Mouse (Mus musculus) large intestine, adult 2 months (tissue): ENCODE results near the gene Smco4. TPM values are rescaled to one million over a fixed set of nuclear protein-coding genes. Genes with fewer than 3 reads are reported as not detected.
"Not testable (repeated sequence)": the region's sequence is repeated elsewhere in the genome, so short reads cannot be mapped to it uniquely, and the experiment has no call there.

Experiments used
- DNase-seq: peaks from one replicate; pipeline ENCODE4 v3.0.0-alpha.2; 2012; ENCODE audit warnings: low read depth, low spot score
- WGBS: fragments of 180-500 bp; shearing (Covaris S2); methylation state at CpG from one replicate; pipeline ENCODE4 v1.1.7; 2018; 5-methylcytosine and 5-hydroxymethylcytosine counted together
- polyA plus RNA-seq: library from polyadenylated mRNA; depleted of rRNA; stranded (reverse); fragments of >200 nt; gene quantifications from 2 replicates; pipeline ENCODE4 v1.2.3, GENCODE M21; 2012

Gene Smco4
- polyA plus RNA-seq, 1 experiment = 22.1 TPM

DNA sequence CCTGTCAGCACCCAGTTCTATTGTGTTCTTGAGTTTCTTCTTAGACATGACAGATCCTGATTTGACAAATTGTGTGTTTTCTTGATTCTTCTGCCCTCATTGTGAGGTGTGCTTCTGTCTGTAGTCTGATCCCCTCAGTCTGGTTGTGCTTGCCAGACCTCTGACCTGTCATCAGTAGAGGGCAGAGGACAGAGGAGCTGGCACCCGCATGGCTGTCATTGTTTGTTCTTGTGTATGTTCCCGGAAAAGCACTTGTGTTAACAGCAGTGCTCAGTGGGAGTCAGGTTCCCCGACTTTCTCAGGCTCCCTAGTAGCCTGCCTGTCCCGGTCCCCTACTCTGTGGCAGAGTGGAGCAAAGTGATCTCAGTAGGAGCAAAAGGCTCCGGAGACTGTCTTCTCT is 42.2 kb downstream of the Smco4 start:
- whole genome bisulfite sequencing = 30% methylated on average over 5 of the region's 5 CpGs
- DNase-seq = no peak

DNA sequence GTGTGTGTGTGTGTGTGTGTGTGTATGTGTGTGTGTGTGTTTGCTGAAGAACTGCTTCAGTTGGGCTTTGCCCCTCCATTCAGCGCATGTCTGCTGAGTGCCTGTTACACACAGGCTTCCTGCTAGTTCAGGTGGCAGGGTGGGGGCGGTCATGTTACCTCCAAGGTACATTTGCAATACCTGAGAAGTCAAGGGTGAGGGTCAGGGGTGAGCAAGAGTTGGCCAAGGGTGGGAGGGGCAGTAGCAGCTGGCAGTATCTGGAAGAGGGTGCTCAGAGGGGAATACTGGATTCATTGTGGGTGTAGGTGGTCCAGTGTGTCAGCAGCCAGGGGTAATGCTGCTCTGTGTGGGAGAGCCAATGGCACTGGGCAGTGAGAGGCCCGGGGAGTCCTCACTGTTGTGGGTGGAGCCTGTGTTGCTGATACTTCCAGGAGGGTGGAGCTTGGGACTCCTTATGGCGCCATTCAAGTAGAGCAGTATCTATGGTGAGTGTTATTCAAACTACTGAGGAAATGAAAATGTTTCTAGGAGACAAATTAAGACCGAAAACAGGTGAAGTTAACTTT is 43.7 kb downstream of the Smco4 start:
- 56% methylated on average over 5 of the region's 5 CpGs for WGBS
- DNase-seq = no peak

DNA sequence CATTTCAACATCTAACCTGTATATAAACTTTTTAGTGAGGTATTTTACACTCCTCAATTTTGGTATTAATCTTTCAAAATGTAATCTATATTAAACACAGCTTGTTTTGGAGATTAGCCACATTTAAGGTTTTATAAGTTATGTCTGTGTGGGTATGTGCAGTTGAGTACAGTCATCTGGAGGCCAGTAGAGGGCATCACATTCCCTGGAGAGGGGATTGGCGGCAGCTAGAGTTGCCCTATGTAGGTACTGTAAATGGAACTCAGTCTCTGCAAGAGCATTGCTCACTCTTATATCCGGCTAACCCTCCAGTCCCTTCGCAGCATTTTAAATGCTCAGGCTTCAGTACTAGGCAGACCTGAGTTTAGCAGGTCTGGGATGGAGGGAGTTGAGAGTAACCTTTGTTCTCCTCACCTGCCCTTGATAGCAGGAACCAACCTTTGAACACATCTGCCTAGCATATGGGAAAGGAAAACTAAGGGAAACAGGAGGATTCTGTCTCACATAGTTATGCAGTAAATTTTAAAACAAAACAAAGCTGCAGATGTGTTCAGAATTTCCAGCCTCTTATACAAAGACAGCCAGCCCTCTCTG is 44.3 kb downstream of the Smco4 start:
- 48% methylated on average over 3 of the region's 3 CpGs for WGBS
- DNase-seq = no peak

DNA sequence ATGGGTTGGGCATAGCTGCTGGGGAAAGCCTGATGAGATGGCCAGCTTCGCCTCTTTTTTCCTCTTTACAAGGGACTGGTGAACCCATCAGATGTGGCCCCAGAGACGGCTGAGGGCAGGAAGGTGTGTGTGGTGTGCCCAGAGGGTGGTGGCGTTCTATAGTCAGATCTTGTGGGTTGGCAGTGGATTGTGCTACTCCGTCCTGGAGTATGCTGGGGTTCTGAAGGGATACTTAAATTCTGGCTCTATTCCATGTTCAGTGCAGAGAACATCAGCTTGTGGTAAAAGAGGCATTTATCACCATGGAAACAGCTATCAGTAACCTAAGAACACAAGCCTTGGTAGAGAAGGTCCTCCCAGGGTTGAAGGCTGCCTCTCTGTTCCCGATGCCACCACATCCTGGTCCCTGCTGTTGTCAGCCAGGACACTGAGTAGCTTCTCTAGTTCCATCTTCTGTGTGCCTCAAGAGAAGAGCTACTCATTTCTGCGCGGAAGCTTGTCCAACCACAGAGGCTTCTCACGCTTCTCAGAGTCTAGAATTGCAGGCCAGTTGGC is 45.8 kb downstream of the Smco4 start:
- WGBS = 82% methylated on average over 8 of the region's 8 CpGs

DNA sequence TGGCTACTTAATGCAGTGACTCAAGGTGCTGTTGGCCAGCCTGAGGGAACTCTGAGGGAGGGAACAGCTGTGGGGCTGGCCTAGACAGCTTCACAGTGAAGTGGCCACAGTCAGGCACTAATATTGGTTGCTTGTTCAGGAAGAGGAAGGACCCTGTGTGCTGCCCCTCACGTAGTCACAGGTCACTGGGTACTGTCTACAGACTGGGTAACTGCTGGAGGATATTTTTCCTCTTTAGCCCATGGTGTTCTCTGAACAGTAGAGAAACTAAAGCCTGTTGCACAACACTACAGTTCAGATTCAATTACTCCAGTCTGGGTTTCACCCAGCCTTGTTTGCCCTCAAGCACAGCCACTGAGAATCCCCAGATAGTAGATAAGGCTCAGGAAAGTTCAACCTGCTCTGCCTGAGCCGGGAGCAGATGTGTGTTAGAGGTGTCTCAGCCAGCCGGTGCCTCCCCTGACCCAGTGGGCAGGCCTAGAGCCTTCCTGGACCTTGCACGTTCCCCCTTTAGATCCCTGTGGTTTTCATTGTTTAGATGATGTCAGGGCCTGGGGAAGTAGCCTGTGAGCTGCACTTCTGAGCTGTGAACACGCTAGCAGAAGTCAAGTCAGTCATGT is 48.6 kb downstream of the Smco4 start:
- no peak for DNase-seq
- 54% methylated on average over 5 of the region's 5 CpGs for WGBS

More for the DNA sequence above, 45.8 kb downstream of the Smco4 start:
- DNase-seq = no peak

DNA sequence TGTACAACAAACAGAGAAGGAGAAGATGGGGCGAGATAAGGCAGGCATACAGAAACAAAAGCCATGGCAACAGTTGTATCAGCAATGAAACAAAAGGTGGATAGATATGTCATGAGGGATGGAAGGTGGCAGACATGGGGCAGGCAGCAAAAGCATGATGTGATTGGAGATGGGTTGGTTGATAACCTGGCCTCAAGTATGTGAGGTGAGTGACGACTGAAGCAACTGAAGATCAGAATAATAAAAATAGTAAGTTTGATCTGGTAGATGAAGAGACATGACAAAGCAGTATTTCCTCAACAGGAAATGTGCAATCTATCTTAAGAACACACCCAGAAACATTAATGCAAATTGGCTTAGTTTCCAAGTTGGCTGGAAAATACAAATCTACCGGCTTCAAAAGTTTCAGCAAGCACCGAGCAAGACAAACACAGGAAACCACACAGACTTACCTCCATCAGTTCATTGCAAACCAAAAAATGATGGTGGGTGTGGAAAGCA is 57.3 kb downstream of the Smco4 start:
- WGBS = 56% methylated on average over 4 of the region's 4 CpGs
- no peak for DNase-seq

DNA sequence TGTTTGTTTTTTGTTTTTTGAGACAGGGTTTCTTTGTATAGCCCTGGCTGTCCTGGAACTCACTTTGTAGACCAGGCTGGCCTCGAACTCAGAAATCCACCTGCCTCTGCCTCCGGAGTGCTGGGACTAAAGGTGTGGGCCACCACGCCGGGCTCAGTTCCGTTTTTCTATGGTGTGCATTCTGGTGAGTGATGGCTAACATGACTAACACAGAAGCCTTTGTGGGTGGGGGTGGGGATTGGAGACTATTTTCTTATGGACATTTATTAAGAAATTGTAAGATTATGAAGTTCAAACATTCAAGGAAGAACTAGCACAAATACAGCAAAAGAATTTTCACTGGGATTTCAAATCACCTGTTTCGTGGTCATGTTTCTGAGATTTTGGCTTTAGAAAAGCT is 57.8 kb downstream of the Smco4 start:
- not testable (repeated sequence) for DNase-seq
- 90% methylated on average over 6 of the region's 6 CpGs for WGBS

DNA sequence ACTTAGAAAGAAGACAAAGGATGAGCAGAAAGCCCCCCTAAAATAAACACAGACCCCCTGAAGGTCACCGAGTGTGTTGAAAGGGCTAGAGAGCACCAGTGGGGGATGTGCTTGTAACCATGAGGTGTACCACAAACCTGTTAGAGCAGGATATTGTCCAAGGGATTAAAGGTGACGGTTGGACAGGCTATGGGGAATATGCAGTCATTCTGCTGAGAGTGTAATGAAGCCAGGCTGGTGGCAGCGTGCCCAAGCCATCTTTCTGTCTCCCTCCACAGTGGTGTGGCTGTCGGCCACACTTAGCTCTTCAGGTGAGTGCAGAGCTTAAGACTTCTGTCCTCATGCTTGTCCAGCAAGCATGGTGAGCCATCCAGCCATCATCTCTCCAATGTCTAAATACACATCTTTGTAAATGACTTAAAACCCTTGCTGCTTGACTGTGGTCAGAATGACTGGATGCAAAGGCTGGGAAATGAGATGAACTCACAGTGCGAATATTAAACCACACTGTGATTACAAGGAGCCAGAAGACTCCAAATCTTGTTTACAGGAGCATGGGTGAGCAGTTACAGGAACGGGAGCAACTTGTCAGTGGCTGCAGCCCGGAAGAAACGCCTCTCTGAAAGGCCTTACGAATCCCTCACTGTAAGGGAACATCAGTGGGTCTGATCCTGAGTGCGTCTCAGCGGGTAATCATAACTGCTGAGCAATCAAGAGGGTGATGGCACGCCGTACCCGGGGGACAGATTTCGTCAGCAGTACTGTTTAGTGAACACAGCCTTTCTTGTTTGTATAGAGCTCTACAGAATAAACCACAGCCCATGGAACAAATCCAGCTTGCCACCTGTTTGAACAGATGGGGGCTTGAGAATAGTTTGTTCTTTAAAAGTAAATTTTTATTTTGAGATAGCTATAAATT is 59.0 kb downstream of the Smco4 start:
- 45% methylated on average over 15 of the region's 15 CpGs for WGBS
- DNase-seq = no peak

DNA sequence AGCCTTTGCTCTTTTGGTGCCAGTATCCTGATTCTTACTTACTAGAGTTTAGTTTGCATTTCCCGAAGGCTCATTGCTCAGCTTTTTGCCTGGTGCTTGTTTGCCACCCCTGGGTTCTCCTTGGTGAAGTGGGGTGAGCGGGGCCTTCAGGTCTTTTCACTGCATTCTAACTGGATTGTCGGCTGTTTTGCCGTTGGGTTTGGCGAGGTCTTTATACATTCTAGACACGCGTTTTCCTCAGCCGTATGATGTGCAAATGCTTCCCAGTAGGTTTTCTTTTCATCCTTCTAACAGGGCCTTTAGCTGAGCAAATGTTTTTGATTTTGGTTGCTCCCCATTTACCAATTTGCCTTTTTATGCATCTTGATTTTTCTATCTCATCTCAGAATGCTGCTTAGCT is 60.1 kb downstream of the Smco4 start:
- 91% methylated on average over 8 of the region's 8 CpGs for WGBS
- DNase-seq = no peak

DNA sequence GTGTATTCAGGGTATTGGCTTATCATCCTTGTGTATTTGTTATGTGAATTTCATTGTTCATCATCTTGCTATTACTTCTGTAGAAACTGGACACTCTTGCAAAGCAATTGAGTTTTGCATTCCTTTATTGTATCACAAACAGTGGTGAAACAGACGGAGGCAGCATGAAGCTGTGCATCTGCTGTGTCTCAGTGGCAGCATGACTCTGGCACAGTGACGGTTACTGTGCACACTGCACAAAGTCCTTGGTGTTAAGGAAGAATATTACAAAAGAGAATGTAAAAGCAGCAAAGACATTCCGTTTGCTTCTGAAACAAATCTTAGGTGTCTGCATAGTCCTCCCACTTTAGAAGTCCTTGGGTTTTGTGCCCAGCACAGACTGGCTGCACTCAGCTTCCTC is 67.2 kb downstream of the Smco4 start:
- WGBS = 65% methylated on average over 3 of the region's 3 CpGs
- DNase-seq = no peak

DNA sequence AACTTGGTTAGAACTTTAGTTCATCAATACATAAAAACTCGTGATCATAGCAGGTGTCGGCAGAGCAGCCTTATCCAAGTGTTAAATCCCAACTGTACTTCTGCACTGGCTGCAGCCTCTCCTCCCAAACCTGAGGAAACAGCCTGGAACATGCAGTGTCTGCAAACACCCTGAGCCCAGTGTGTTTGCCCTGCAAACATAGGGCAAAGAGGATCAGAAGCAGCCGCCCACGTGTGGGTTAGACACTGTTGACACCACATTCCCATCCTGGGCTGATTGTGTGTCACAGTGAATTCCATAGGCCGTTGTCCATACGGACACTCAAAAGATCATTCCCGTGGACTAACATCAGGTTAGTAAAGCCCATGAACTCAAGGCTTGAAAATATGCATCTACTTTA is 69.1 kb downstream of the Smco4 start:
- no peak for DNase-seq
- WGBS = 60% methylated on average over 7 of the region's 7 CpGs

DNA sequence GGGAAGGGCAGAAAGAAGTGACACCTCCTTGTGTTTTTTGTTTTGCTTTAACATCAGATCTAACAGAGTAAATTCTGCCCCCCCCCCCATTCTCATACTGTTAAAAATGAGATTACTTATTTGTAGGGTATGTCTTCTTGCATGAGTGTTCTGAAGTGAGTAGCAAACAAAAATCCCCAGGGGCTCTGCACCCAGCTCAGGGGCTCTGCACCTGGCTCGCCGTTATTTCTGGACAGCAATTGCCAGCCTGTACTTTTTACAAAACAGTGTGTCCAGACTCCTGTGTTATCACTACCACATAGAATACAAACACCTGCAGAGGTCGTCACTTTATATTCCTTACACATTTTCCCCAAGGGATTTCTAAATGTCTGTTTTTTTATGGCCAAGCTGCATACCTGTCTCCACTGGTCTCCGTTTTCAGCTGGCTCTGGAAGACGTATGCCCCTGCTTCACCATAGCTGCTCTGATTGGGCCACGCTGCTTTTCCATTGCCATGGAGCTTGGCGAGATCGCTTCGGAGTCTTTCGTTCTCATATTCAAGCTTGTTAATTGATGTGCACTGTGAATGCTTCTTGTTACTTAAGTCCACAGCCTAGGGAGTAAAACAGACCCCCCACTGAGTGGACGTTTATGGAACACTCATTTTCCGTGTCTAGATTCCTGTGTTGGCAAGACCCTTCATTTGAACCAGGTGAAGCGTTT is 81.7 kb downstream of the Smco4 start:
- WGBS = 74% methylated on average over 13 of the region's 13 CpGs
- no peak for DNase-seq

DNA sequence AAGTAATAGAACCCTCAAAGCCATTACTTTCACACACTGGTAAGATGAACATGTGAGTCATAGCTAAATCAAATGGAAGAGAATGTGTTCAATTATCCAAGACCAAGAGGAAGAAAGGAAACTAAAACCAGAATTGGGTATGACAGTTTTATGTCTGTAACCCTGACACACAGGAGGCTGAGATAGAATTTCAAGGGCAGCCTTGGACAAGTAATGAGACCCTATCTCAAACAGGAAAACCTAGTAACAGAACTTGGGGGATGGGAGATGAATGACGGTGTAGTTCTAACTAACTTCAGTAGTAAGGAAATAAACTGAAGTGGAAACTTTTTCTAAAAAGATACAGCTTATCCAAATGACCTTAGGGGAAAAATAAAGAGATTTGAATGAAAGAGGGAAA is 85.2 kb downstream of the Smco4 start:
- 51% methylated on average over 1 of the region's 1 CpGs for WGBS

DNA sequence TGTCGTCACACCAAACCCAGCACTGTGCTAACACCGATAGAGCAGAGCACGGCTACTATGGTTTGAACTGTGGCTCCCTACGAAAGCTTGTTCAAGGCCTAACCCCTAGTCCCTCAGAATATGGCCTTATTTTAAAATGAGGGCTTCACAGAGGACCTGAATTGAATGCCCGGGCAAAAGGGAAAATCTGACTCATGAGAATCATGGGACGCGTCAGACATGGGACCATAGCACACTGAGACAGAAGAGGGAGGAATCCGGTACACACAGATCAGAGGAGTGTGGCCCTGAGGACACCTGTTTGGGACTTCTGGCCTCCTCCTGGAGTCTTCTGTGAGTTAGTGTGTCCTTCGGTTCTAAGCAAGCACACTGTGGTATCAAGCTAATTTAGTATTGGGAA is 85.7 kb downstream of the Smco4 start:
- no peak for DNase-seq
- 89% methylated on average over 9 of the region's 9 CpGs for WGBS

More for the DNA sequence above, 85.2 kb downstream of the Smco4 start:
- no peak for DNase-seq

DNA sequence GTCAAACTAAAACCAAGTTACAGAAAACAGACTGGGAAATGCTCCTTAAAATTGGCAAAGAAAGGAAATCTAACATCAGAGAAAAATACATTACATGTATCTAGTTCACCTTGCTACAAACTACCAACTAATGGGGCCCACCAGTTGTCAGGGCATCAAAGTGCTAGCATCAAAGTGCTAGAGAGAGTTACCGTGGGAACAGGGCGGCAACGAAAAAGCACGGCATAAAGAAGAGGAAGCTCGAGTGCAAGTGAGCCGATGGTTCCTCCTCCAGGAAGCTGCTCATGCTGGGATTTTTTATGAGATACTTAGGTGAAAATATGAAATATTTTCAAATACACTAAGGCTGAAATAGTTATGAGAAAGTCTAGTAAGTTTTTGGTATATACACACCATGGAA is 86.9 kb downstream of the Smco4 start:
- 57% methylated on average over 6 of the region's 6 CpGs for WGBS
- DNase-seq = no peak

DNA sequence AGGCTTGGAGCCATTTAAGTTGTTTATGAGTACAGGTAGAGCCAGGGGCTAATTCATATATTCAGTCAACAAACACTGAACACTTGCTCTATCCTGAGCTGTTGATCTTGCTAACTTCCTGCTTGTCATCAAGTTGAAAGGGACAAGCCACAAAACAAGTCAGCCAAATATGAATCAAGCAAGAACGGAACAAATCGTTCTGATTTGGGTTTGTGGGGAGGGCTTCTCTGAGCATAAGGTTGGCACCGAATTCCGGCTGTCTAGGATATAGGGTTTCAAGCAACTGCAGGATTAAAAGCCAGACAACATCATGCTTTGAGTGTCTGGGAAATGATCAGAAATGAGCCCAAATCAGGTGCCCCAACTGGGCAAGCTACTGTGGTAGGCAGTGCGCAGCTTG is 88.8 kb downstream of the Smco4 start:
- no peak for DNase-seq
- 93% methylated on average over 5 of the region's 5 CpGs for WGBS

DNA sequence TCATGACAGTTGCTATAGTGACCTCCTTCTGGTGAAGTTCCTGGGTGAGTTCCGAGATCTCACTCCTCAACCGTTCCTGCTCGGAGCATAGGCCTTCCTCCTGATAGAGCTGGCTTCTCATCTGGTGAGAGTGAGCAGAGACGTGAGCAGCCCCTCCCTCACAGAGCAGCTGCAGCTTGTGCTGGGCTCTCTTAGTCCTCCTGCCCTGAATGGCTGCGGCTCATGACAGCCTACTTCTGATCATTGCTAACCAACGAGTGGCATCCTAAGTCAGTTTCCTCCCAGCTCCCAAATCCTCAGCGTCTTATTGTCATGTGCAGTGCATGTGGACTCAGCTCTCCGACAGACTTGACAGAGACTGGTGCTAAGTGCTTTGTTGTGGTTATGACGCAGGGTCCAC is 91.0 kb downstream of the Smco4 start:
- whole genome bisulfite sequencing = 83% methylated on average over 9 of the region's 9 CpGs
- DNase-seq = no peak

DNA sequence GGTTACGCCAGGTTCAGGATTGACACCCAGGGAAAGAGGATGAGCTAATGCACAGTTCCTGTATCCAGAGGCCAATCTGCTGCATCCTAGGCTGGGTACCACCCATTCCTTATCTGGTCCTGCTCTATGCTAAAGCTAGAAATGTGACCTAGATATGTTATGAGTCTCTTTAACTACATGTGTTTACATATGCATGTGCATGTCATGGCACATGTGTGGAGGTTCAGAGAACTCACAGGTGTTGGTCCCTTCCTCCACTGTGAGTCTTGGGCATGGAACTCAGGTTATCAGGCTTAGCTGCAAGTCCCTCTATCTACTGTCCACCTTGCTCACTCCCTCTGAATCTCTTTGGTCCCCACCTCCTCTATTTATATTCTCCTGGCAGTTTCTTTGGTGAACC is 92.7 kb downstream of the Smco4 start:
- no peak for DNase-seq
- 90% methylated on average over 1 of the region's 1 CpGs for WGBS

DNA sequence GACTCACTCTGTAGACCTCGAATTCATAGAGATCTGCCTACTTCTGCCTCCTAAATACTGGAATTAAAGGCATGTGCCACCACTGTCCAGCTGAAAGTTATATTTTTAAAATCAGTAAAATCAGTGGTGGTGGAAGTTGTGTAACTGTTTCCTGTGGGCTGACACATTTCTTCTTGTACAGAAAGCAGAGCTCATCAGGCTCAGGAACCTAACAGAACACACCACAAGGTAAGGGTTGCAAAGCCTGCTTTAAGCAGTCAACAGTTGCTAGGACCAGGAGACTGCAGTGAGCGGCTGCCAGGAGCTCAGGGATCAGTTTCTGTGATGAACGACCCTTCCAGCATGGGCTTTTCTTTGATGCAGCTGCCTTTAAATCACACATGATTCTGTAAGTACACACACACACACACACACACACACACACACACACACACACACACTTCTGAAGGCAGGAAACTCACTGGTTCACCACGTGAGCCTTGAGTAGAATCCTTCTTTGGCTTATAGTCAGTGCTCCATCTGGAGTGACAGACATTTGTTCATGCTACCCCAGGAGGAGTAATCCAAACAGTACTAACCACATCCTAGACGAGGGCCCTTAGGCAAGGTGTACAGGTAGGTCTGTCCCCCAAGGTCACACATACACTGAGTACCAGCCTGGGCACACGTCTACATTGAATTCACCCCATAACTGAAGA is 94.1 kb downstream of the Smco4 start:
- WGBS = 45% methylated on average over 6 of the region's 6 CpGs
- DNase-seq = no peak
